ENCODE assay signal across 8 mouse cellular contexts in genomic region chr6:127265901-127266812, GRCm38 (mm10).
A peak's percentile ranks its signal among the peaks of the same experiment; 100 is the strongest.
DNase-seq lines count a peak whose midpoint lies in the region; ATAC-seq lines count a peak whose summit lies in the region.

No protein-coding gene starts in this region.

- DNase-seq in adrenal gland, adult 2 months = peak; percentile 87
- DNase-seq in embryo, embryonic 10.5 days (ENCODE audit: low spot score) = peak; percentile 73
- peak; percentile 58 to 63 for DNase-seq in gastrocnemius, postnatal 36 days
- DNase-seq in left cerebral cortex, postnatal 10 days (ENCODE audit: extremely low spot score in 1 of 2, low spot score in 2 of 2) = peak; percentile 77 to 87
- DNase-seq in right cerebral cortex, postnatal 10 days (ENCODE audit: low spot score in 2 of 2) = peak; percentile 88 to 90
- DNase-seq in yolk sac, embryonic 10.5 days (ENCODE audit: low spot score) = peak; percentile 41

- H3K27ac ChIP-seq in intestine, embryonic 15.5 days = peak overlapping the region; percentile 75

- ATAC-seq in intestine, embryonic 15.5 days = peak; percentile 64

- H3K9ac ChIP-seq in intestine, embryonic 15.5 days = peak overlapping the region; percentile 21

- no peaks in the 10 kb centered on the region for H3K36me3 ChIP-seq in intestine, embryonic 15.5 days
- peaks cover 4% of the 10 kb centered on the region for H3K36me3 ChIP-seq in megakaryocyte, embryonic 14.5 days (replicated peaks; ENCODE audit: low read length)

- peaks cover 27% of the 10 kb centered on the region for H3K4me1 ChIP-seq in intestine, embryonic 15.5 days (replicated peaks)
- peaks cover 72% of the 10 kb centered on the region for H3K4me1 ChIP-seq in megakaryocyte, embryonic 14.5 days

- H3K27me3 ChIP-seq in intestine, embryonic 15.5 days (replicated peaks) = no peaks in the 10 kb centered on the region
- no peaks in the 10 kb centered on the region for H3K27me3 ChIP-seq in megakaryocyte, embryonic 14.5 days (replicated peaks)

- H3K4me2 ChIP-seq in intestine, embryonic 15.5 days (replicated peaks) = peak overlapping the region; percentile 71

- intact Hi-C loops in gastrocnemius, postnatal 36 days (cut with DNase I) = no loop called here
- intact Hi-C loops in left cerebral cortex, postnatal 10 days (cut with DNase I) = loop anchor here (5.0 kb wide), 1 partner anchor 114 kb away; the partner anchor contains the start of gene Ccnd2

- H3K4me3 ChIP-seq in intestine, embryonic 15.5 days (replicated peaks) = peak overlapping the region; percentile 34
- peak overlapping the region; percentile 90 for H3K4me3 ChIP-seq in megakaryocyte, embryonic 14.5 days (replicated peaks)

- no peaks in the 10 kb centered on the region for H3K9me3 ChIP-seq in intestine, embryonic 15.5 days
- peaks cover 5% of the 10 kb centered on the region; the same call in 1 of the 2 replicates for H3K9me3 ChIP-seq in megakaryocyte, embryonic 14.5 days

- WGBS in intestine, embryonic 15.5 days = 4% methylated on average over 21 of the region's 21 CpGs

Comparison
In these comparisons a context has a peak if more than half of its experiments do, and no peak if none do; other contexts are left out.
1. Peak in every context shown above with its lines: DNase-seq, ATAC-seq, H3K4me3 ChIP-seq and H3K27ac ChIP-seq.